In genomic region chr6:86471317-86471716, GRCm38 (mm10) we compare ENCODE assay signal across 9 mouse cellular contexts. TPM values are rescaled to one million over a fixed set of nuclear protein-coding genes. Genes with fewer than 3 reads are reported as not detected.
DNase-seq lines count a peak whose midpoint lies in the region; ATAC-seq and TF ChIP-seq lines count a peak whose summit lies in the region.
"Had no signal": no experiment of that assay in that cellular context is flagged by ENCODE, and none has a peak within 500 bp of the region (broad histone marks: within the 10 kb centered on the region; RNA-seq: fewer than 3 reads in every experiment).

No protein-coding gene starts in this region.

- peak overlapping the region; percentile 79 for H3K27ac ChIP-seq in lung, postnatal 0 days (ENCODE audit: low read length)
- peak overlapping the region; percentile 95 for H3K27ac ChIP-seq in forebrain, embryonic 13.5 days
- H3K27ac ChIP-seq in limb, embryonic 13.5 days = peak overlapping the region; percentile 84; the same call in 1 of the 2 replicates
- peak overlapping the region; percentile 87 for H3K27ac ChIP-seq in stomach, embryonic 14.5 days (ENCODE audit: low read length)

- H3K9me3 ChIP-seq in lung, postnatal 0 days (ENCODE audit: low read length) = no peaks in the 10 kb centered on the region
- no peaks in the 10 kb centered on the region for H3K9me3 ChIP-seq in forebrain, embryonic 13.5 days (replicated peaks)
- H3K9me3 ChIP-seq in limb, embryonic 13.5 days = no peaks in the 10 kb centered on the region
- no peaks in the 10 kb centered on the region for H3K9me3 ChIP-seq in stomach, embryonic 14.5 days (ENCODE audit: control insufficient read depth, low read depth, low read length)

- no peak overlapping the region for H3K4me3 ChIP-seq in lung, postnatal 0 days (ENCODE audit: low read depth, low read length)
- peak overlapping the region; percentile 34; the same call in 1 of the 2 replicates for H3K4me3 ChIP-seq in forebrain, embryonic 13.5 days
- H3K4me3 ChIP-seq in limb, embryonic 13.5 days = peak overlapping the region; percentile 44
- peak overlapping the region; percentile 31; the same call in 1 of the 2 replicates for H3K4me3 ChIP-seq in stomach, embryonic 14.5 days (ENCODE audit: low read depth, low read length)

- DNase-seq in lung, postnatal 0 days (ENCODE audit: low spot score) = no peak
- DNase-seq in lung, postnatal 36 days = no peak
- DNase-seq in cerebellum, adult 8-10 months = no peak

- 85% methylated on average over 3 of the region's 3 CpGs for WGBS in lung, postnatal 0 days
- 91% methylated on average over 3 of the region's 3 CpGs for WGBS in forebrain, embryonic 13.5 days
- WGBS in limb, embryonic 13.5 days = 91% methylated on average over 3 of the region's 3 CpGs
- 88% methylated on average over 3 of the region's 3 CpGs for WGBS in stomach, embryonic 14.5 days

- no peak for TF ChIP-seq CTCF in lung, postnatal 0 days (IDR thresholded peaks at IDR 0.05)

- 0 out of 2 replicates have a peak, but pooled peaks cover 4% of the 10 kb centered on the region for H3K36me3 ChIP-seq in lung, postnatal 0 days (ENCODE audit: insufficient read depth, low read length)
- peaks cover 29% of the 10 kb centered on the region for H3K36me3 ChIP-seq in forebrain, embryonic 13.5 days (ENCODE audit: poor library complexity, severe bottlenecking)
- H3K36me3 ChIP-seq in limb, embryonic 13.5 days = peaks cover 31% of the 10 kb centered on the region
- peaks cover 5% of the 10 kb centered on the region; the same call in 1 of the 2 replicates for H3K36me3 ChIP-seq in stomach, embryonic 14.5 days (ENCODE audit: control insufficient read depth, insufficient read depth, low read length)

- peak overlapping the region; percentile 44; the same call in 1 of the 2 replicates for H3K9ac ChIP-seq in lung, postnatal 0 days (replicated peaks; ENCODE audit: low read depth)
- peak overlapping the region; percentile 61 for H3K9ac ChIP-seq in forebrain, embryonic 13.5 days
- peak overlapping the region; percentile 71; the same call in 1 of the 2 replicates for H3K9ac ChIP-seq in limb, embryonic 13.5 days
- no peak overlapping the region for H3K9ac ChIP-seq in stomach, embryonic 14.5 days (replicated peaks; ENCODE audit: low read depth, low read length)

- H3K4me2 ChIP-seq in lung, postnatal 0 days (replicated peaks; ENCODE audit: low read depth, low read length) = peak overlapping the region; percentile 63; the same call in 1 of the 2 replicates
- peak overlapping the region; percentile 63 for H3K4me2 ChIP-seq in forebrain, embryonic 13.5 days
- H3K4me2 ChIP-seq in limb, embryonic 13.5 days (replicated peaks) = peak overlapping the region; percentile 76
- H3K4me2 ChIP-seq in stomach, embryonic 14.5 days (replicated peaks; ENCODE audit: low read depth, low read length) = peak overlapping the region; percentile 73; the same call in 1 of the 2 replicates

- H3K27me3 ChIP-seq in lung, postnatal 0 days (replicated peaks; ENCODE audit: insufficient read depth, low read length) = no peaks in the 10 kb centered on the region
- H3K27me3 ChIP-seq in forebrain, embryonic 13.5 days = no peaks in the 10 kb centered on the region
- no peaks in the 10 kb centered on the region for H3K27me3 ChIP-seq in limb, embryonic 13.5 days
- no peaks in the 10 kb centered on the region for H3K27me3 ChIP-seq in stomach, embryonic 14.5 days (ENCODE audit: control insufficient read depth, insufficient read depth, low read length)

- peaks cover 11% of the 10 kb centered on the region for H3K4me1 ChIP-seq in lung, postnatal 0 days (ENCODE audit: insufficient read depth, low read depth, low read length)
- peaks cover 17% of the 10 kb centered on the region for H3K4me1 ChIP-seq in forebrain, embryonic 13.5 days
- peaks cover 18% of the 10 kb centered on the region for H3K4me1 ChIP-seq in limb, embryonic 13.5 days
- H3K4me1 ChIP-seq in stomach, embryonic 14.5 days (ENCODE audit: control insufficient read depth, insufficient read depth, low read length) = peaks cover 12% of the 10 kb centered on the region; the same call in 1 of the 2 replicates

- ATAC-seq in lung, postnatal 0 days = no peak
- ATAC-seq in forebrain, embryonic 13.5 days = 0 out of 2 replicates have a peak, but pooled peaks have one; percentile 0
- no peak for ATAC-seq in limb, embryonic 13.5 days (ENCODE audit: low FRiP score, low read depth)
- ATAC-seq in stomach, embryonic 14.5 days (ENCODE audit: insufficient number of reproducible peaks, insufficient read depth, low FRiP score, low read depth) = no peak
- ATAC-seq in granulocyte monocyte progenitor cell, adult 5-6 weeks (replicated peaks; ENCODE audit: poor library complexity, severe bottlenecking) = no peak
- no peak for ATAC-seq in cerebellum, adult (ENCODE audit: insufficient number of reproducible peaks, low FRiP score, low TSS enrichment)

- TF ChIP-seq EP300 in lung, postnatal 0 days (IDR thresholded peaks at IDR 0.05) = no peak

RNA-seq across cellular contexts. Expression of gene C87436, which starts 33.1 kb away (rescaled TPM):
- 23.3 and 23.5 TPM in 2 replicates for polyA plus RNA-seq in lung, postnatal 0 days (2015; fragmentation: Nextera tagmentation; extraction: Ambion mirVana)
- 32.0 and 34.1 TPM in 2 replicates for polyA plus RNA-seq in forebrain, embryonic 13.5 days (2015; fragmentation: Nextera tagmentation; extraction: Ambion mirVana)
- polyA plus RNA-seq in limb, embryonic 13.5 days (2015; fragmentation: Nextera tagmentation; extraction: Ambion mirVana) = 25.2 and 25.4 TPM in 2 replicates
- 26.3 and 26.8 TPM in 2 replicates for polyA plus RNA-seq in stomach, embryonic 14.5 days (2014; fragmentation: Nextera tagmentation; extraction: Ambion mirVana)
- total RNA-seq in granulocyte monocyte progenitor cell, adult 5-6 weeks (2014; fragmentation: Nextera tagmentation) = 20.8 and 33.5 TPM in 2 replicates
- total RNA-seq in granulocyte monocyte progenitor cell, adult 5-6 weeks (2017) = 20.3 and 26.7 TPM in 2 replicates

RNA-seq across cellular contexts. Expression of gene Gm44790, which starts 44.9 kb away (rescaled TPM):
- polyA plus RNA-seq in lung, postnatal 0 days (2015; fragmentation: Nextera tagmentation; extraction: Ambion mirVana) = not detected in 2 replicates
- 0.35 and 0.43 TPM in 2 replicates for polyA plus RNA-seq in forebrain, embryonic 13.5 days (2015; fragmentation: Nextera tagmentation; extraction: Ambion mirVana)
- polyA plus RNA-seq in limb, embryonic 13.5 days (2015; fragmentation: Nextera tagmentation; extraction: Ambion mirVana) = 1.3 TPM in 1 of 2 replicates, not detected in the other
- polyA plus RNA-seq in stomach, embryonic 14.5 days (2014; fragmentation: Nextera tagmentation; extraction: Ambion mirVana) = not detected in 2 replicates
- not detected in 2 replicates for total RNA-seq in granulocyte monocyte progenitor cell, adult 5-6 weeks (2014; fragmentation: Nextera tagmentation)
- total RNA-seq in granulocyte monocyte progenitor cell, adult 5-6 weeks (2017) = not detected in 2 replicates
- total RNA-seq: gastrocnemius, postnatal 10 days had no signal

RNA-seq across cellular contexts. Expression of gene Pcbp1, which starts 54.8 kb away (rescaled TPM):
- polyA plus RNA-seq in lung, postnatal 0 days (2015; fragmentation: Nextera tagmentation; extraction: Ambion mirVana) = 317 and 353 TPM in 2 replicates
- polyA plus RNA-seq in forebrain, embryonic 13.5 days (2015; fragmentation: Nextera tagmentation; extraction: Ambion mirVana) = 204 and 245 TPM in 2 replicates
- 454 and 479 TPM in 2 replicates for polyA plus RNA-seq in limb, embryonic 13.5 days (2015; fragmentation: Nextera tagmentation; extraction: Ambion mirVana)
- 230 and 234 TPM in 2 replicates for polyA plus RNA-seq in stomach, embryonic 14.5 days (2014; fragmentation: Nextera tagmentation; extraction: Ambion mirVana)
- total RNA-seq in granulocyte monocyte progenitor cell, adult 5-6 weeks (2014; fragmentation: Nextera tagmentation) = 258 and 285 TPM in 2 replicates
- 130 and 152 TPM in 2 replicates for total RNA-seq in granulocyte monocyte progenitor cell, adult 5-6 weeks (2017)
